Mouse (Mus musculus): ENCODE results near the gene Sigmar1. TPM values are rescaled to one million over a fixed set of nuclear protein-coding genes. Genes with fewer than 3 reads are reported as not detected.

The Sigmar1 gene
- total RNA-seq, 4 experiments from 2014 or later = 20.9 to 23.8 (median 21.7) TPM

Other genes starting within 250 kb of the Sigmar1 start
- under 1 TPM in 1 of 4 experiments, not detected in 3; 0.41 TPM for gene 1110017D15Rik, start 238.8 kb downstream of the Sigmar1 start, total RNA-seq (2022)
- gene Fam219a, start 186.6 kb downstream of the Sigmar1 start, total RNA-seq (2022) = 10 to 100 TPM; 12.3 to 16.5 (median 14.1) TPM
- 1 to 10 TPM; 1.7 to 6.2 (median 3.5) TPM for gene Dnaic1, start 186.4 kb downstream of the Sigmar1 start, total RNA-seq (2022)
- gene Enho, start 115.8 kb downstream of the Sigmar1 start, total RNA-seq (2022) = 10 to 100 TPM in 2 of 4 experiments, 1 to 10 TPM in 2; 8.9 to 13.9 (median 11.1) TPM
- gene Cntfr, start 59.1 kb downstream of the Sigmar1 start, total RNA-seq (2022) = 1 to 10 TPM; 2.2 to 5.3 (median 4.9) TPM
- 100 to 1,000 TPM in 3 of 4 experiments, 10 to 100 TPM in 1; 95.9 to 110 (median 104) TPM for gene Il11ra1, start 56.2 kb downstream of the Sigmar1 start, total RNA-seq (2022)
- 10 to 100 TPM; 29.7 to 35.8 (median 33.3) TPM for gene Rpp25l, start 42.6 kb downstream of the Sigmar1 start, total RNA-seq (2022)
- 10 to 100 TPM; 69.4 to 71.8 (median 70.7) TPM for gene Dctn3, start 33.0 kb downstream of the Sigmar1 start, total RNA-seq (2022)
- not detected for gene Arid3c, start 25.0 kb downstream of the Sigmar1 start, total RNA-seq (2022)
- gene Galt, start 929 bp downstream of the Sigmar1 start, total RNA-seq (2022) = 10 to 100 TPM; 52.6 to 60.5 (median 58.6) TPM
- 10 to 100 TPM; 12.3 to 19.6 (median 14.5) TPM for gene Ccl27a, start 18.1 kb upstream of the Sigmar1 start, total RNA-seq (2022)
- not detected for gene Gm21541, start 147.5 kb upstream of the Sigmar1 start, total RNA-seq (2022)
- gene Gm20878, start 185.4 kb upstream of the Sigmar1 start, total RNA-seq (2022) = under 1 TPM in 3 of 4 experiments, not detected in 1; 0.63 to 0.86 (median 0.73) TPM
- gene Fam205a4, start 209.9 kb upstream of the Sigmar1 start, total RNA-seq (2022) = not detected